Mouse (Mus musculus): Measurements from ENCODE around the gene Serpinb2. TPM values are rescaled to one million over a fixed set of nuclear protein-coding genes. Genes with fewer than 3 reads are reported as not detected.

Serpinb2 gene
- 2.5 and 3.4 TPM in 2 replicates for polyA plus RNA-seq (2011; ENCODE audit: insufficient read depth, insufficient read length, low replicate concordance, missing spikeins)

DNA sequence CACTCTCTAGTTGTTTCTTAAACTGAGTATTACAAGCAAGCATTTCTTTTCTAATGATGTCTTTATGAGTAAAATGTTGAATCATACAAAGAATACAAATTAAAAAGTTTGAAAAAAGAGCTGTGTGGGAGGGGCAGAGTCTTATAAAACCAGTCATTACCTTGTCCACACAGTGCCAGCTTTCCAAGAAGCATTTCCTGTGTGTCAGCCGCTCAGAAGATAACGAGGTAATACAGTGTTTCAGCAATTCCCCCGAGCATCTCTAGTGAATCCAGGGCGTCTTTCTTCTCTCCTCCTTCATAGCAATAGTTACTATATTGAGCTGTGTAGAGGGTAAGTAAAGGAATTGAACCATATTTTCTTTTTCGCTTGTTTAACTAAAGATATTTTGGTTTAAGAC, at the start of gene Serpinb2:
Gene Serpinb2 (plus strand): TSS at position 172 of the 400 bp plus-strand sequence.
- 48% methylated on average over 5 of the region's 5 CpGs for WGBS

DNA sequence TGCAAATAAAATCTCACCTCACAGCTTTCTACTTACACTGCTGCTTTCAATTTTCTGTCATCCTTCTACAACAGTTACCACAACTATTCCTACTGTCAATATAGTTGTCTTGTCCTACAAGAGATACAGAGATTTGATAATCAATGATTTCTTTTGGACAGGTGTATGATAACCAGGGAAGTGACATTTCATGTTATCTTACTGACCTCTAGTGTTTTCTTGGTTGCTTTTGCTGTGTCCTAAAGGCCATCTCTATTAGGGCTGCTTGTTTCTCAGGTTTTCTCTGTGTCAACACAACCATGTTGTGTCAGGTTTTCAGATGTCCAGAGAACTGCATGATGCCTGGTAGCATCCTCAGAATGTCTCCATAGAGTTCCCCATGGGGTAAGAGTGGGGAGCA, 31.3 kb upstream of the Serpinb2 start:
- Histone ChIP-seq H3K4me1 (ENCODE audit: control insufficient read depth, insufficient read depth, low read length) (no peaks in the 10 kb centered on the region; the same call in 1 of the 2 replicates), H3K27ac (ENCODE audit: control insufficient read depth, insufficient read depth, low read depth, low read length, poor library complexity) (no peak overlapping the region), H3K4me3 (replicated peaks; ENCODE audit: control insufficient read depth, low read depth, low read length) (no peak overlapping the region)
- no peak for TF ChIP-seq CTCF (IDR thresholded peaks at IDR 0.05; ENCODE audit: control insufficient read depth, insufficient read depth, low read length)
- no peak for TF ChIP-seq POLR2A (IDR thresholded peaks at IDR 0.05; ENCODE audit: borderline replicate concordance, control insufficient read depth, low read depth, low read length)

More for the DNA sequence above, at the start of gene Serpinb2:
- Histone ChIP-seq H3K27ac (ENCODE audit: control insufficient read depth, insufficient read depth, low read depth, low read length, poor library complexity) (no peak within 1 kb of the TSS), H3K4me3 (replicated peaks; ENCODE audit: control insufficient read depth, low read depth, low read length) (no peak within 1 kb of the TSS), H3K4me1 (ENCODE audit: control insufficient read depth, insufficient read depth, low read length) (peaks cover 2% of the 10 kb centered on the region; the same call in 1 of the 2 replicates)
- no peak for TF ChIP-seq POLR2A (IDR thresholded peaks at IDR 0.05; ENCODE audit: borderline replicate concordance, control insufficient read depth, low read depth, low read length)
- no peak for TF ChIP-seq CTCF (IDR thresholded peaks at IDR 0.05; ENCODE audit: control insufficient read depth, insufficient read depth, low read length)

DNA sequence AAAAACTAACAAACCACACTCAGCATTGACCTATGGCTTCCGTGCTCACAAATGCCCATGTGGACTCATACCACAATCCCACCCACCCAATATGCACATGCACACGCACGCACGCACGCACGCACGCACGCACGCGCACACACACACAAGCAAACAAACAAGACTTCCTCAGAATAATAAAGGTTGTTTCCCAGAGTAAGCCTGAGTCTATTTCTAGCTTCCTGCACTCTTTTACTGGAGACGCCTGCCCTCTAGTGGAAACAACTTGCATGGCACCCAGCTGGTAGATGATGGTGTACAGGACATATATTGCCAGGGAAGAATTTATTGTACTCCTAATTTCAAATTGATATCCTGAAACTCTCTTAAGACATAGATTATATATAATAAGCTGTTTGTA, 29.8 kb upstream of the Serpinb2 start:
- whole genome bisulfite sequencing, result 6% methylated on average over 11 of the region's 11 CpGs
- H3K4me3 ChIP-seq (replicated peaks; ENCODE audit: control insufficient read depth, low read depth, low read length), result no peak overlapping the region
- no peaks in the 10 kb centered on the region; the same call in 1 of the 2 replicates for H3K4me1 ChIP-seq (ENCODE audit: control insufficient read depth, insufficient read depth, low read length)
- H3K27ac ChIP-seq (ENCODE audit: control insufficient read depth, insufficient read depth, low read depth, low read length, poor library complexity), result no peak overlapping the region
- TF ChIP-seq POLR2A (IDR thresholded peaks at IDR 0.05; ENCODE audit: borderline replicate concordance, control insufficient read depth, low read depth, low read length) (no peak), CTCF (IDR thresholded peaks at IDR 0.05; ENCODE audit: control insufficient read depth, insufficient read depth, low read length) (peak; percentile 59)

DNA sequence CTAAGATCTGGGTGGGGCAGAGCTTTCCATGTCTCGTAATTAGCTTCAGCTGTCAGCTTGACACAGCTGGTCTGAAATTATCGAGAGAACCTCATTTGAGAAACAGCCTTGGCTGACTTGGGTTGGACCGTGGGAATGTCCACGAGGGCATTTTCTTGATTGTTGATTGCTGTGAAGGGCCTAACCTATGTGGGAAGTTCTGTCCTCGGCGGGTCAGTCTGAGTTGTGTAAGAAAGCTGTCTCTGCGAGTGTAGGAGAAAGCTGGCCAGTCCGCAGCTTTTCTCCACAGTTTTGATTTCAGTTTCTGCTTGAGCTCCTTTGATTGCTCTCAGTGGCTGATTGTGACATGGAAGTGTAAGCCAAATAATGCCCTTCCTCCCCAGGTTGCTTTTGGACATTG, 21.6 kb upstream of the Serpinb2 start:
- 57% methylated on average over 8 of the region's 8 CpGs for WGBS
- no peaks in the 10 kb centered on the region; the same call in 1 of the 2 replicates for H3K4me1 ChIP-seq (ENCODE audit: control insufficient read depth, insufficient read depth, low read length)
- no peak overlapping the region; the same call in 1 of the 2 replicates for H3K27ac ChIP-seq (ENCODE audit: control insufficient read depth, insufficient read depth, low read depth, low read length, poor library complexity)
- no peak overlapping the region for H3K4me3 ChIP-seq (replicated peaks; ENCODE audit: control insufficient read depth, low read depth, low read length)
- TF ChIP-seq POLR2A (IDR thresholded peaks at IDR 0.05; ENCODE audit: borderline replicate concordance, control insufficient read depth, low read depth, low read length) (no peak), CTCF (IDR thresholded peaks at IDR 0.05; ENCODE audit: control insufficient read depth, insufficient read depth, low read length) (no peak)

DNA sequence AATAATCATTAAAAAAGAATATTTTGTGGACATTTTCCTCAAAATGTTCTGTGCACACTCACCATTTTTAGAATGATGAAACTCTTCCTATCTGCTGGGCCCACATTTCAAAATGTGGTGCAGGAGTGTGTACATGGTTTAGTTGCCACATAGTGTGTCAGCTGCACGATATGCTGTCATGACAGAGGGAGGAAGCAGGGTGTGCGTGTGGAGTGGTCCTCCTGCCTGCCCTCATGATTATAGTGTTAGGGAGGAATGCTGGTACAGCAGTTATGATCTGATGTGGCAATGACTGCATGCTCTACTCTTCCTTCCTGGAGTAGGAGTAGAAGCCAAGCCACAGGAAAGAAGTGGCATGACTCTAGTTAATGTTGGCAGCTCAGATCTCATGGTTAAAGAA, 14.4 kb upstream of the Serpinb2 start:
- peak overlapping the region; percentile 56; the same call in 1 of the 2 replicates for H3K27ac ChIP-seq (ENCODE audit: control insufficient read depth, insufficient read depth, low read depth, low read length, poor library complexity)

DNA sequence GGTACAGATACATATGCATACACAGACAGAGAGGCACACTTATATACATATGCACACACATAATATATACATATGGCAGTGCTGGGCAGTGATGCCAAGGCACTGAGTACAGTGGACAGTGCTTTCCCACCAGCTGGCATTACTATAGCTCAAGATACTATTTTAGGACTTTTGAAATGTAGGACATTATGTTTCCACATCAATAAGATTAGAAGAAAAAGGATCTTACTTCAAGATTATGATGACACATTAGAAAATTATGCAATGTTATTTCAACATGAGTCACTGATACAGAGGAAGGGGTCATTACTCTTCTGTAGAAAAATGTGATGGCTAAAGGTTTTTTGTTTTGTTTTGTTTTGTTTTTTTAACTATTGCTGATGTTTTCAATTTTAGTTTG, 9.2 kb upstream of the Serpinb2 start:
- Histone ChIP-seq H3K27ac (ENCODE audit: control insufficient read depth, insufficient read depth, low read depth, low read length, poor library complexity) (no peak overlapping the region), H3K4me1 (ENCODE audit: control insufficient read depth, insufficient read depth, low read length) (peaks cover 2% of the 10 kb centered on the region), H3K4me3 (replicated peaks; ENCODE audit: control insufficient read depth, low read depth, low read length) (no peak overlapping the region)
- TF ChIP-seq POLR2A (IDR thresholded peaks at IDR 0.05; ENCODE audit: borderline replicate concordance, control insufficient read depth, low read depth, low read length) (no peak), CTCF (IDR thresholded peaks at IDR 0.05; ENCODE audit: control insufficient read depth, insufficient read depth, low read length) (no peak)

More for the DNA sequence above, 14.4 kb upstream of the Serpinb2 start:
- WGBS, result 8% methylated on average over 2 of the region's 2 CpGs
- Histone ChIP-seq H3K4me1 (ENCODE audit: control insufficient read depth, insufficient read depth, low read length) (peaks cover 1% of the 10 kb centered on the region; the same call in 1 of the 2 replicates), H3K4me3 (replicated peaks; ENCODE audit: control insufficient read depth, low read depth, low read length) (no peak overlapping the region)
- TF ChIP-seq CTCF (IDR thresholded peaks at IDR 0.05; ENCODE audit: control insufficient read depth, insufficient read depth, low read length) (no peak), POLR2A (IDR thresholded peaks at IDR 0.05; ENCODE audit: borderline replicate concordance, control insufficient read depth, low read depth, low read length) (no peak)

DNA sequence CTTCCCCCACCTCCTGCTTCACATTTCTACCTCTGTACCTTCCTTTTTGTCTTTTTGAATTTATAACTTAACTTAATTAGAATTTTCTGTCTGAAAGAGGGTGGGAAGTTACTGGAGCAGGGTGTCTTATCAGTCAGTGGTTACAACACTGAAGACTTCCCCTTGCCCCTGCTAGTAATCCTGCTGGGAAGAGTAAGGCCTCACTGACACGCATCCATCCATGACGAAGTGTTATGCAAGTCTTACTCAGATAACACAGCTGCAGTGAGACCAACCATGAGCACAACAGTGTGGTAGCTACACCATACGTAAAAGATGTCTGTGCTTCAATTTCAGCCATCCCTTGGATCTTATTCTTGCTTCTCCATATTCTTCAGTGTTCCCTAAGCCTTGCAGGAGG, 7.9 kb upstream of the Serpinb2 start:
- TF ChIP-seq CTCF (IDR thresholded peaks at IDR 0.05; ENCODE audit: control insufficient read depth, insufficient read depth, low read length) (no peak), POLR2A (IDR thresholded peaks at IDR 0.05; ENCODE audit: borderline replicate concordance, control insufficient read depth, low read depth, low read length) (no peak)
- Histone ChIP-seq H3K4me3 (replicated peaks; ENCODE audit: control insufficient read depth, low read depth, low read length) (no peak overlapping the region), H3K27ac (ENCODE audit: control insufficient read depth, insufficient read depth, low read depth, low read length, poor library complexity) (no peak overlapping the region), H3K4me1 (ENCODE audit: control insufficient read depth, insufficient read depth, low read length) (peaks cover 2% of the 10 kb centered on the region)
- WGBS, result 22% methylated on average over 3 of the region's 3 CpGs

DNA sequence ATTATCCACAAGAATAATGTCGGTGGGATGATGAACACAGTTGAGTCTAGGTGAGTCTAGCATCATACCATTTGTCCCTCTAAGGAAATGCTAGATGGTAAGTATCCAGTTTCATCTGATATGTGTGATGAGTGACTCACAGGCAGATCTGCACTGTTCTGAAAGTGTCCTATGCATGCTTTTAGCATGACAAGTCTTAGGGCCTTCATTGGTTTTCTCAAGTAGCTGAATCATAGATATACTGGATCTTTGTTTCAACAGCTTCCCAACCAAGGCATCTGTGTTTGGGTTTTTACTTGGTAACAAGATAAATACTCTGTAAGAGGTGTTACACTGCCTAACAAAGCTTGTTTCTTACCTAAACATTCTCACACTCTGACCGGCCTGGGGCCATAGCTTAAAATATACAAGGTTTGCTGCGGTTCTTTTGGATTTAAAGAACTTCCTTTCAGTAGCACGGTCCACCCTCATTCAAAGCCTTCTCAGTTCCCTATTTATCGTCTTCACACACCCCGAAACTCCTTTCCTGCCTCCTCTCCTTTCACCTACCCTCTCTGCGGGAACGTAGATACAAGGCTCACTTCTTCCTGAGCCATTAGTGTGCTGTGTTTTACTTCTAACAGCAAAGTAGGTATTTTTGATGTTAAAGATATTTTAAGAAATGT, 5.2 kb upstream of the Serpinb2 start:
- H3K27ac ChIP-seq (ENCODE audit: control insufficient read depth, insufficient read depth, low read depth, low read length, poor library complexity), result no peak overlapping the region
- H3K4me1 ChIP-seq (ENCODE audit: control insufficient read depth, insufficient read depth, low read length), result peaks cover 2% of the 10 kb centered on the region
- H3K4me3 ChIP-seq (replicated peaks; ENCODE audit: control insufficient read depth, low read depth, low read length), result no peak overlapping the region
- 11% methylated on average over 8 of the region's 8 CpGs for WGBS
- TF ChIP-seq CTCF (IDR thresholded peaks at IDR 0.05; ENCODE audit: control insufficient read depth, insufficient read depth, low read length) (no peak), POLR2A (IDR thresholded peaks at IDR 0.05; ENCODE audit: borderline replicate concordance, control insufficient read depth, low read depth, low read length) (no peak)

Measured in bone marrow, adult 2 months (tissue).